Mouse (Mus musculus): Measurements from ENCODE around the gene Mapk8ip1. TPM values are rescaled to one million over a fixed set of nuclear protein-coding genes. Genes with fewer than 3 reads are reported as not detected.

Mapk8ip1 gene
- polyA plus RNA-seq, 1 experiment, result 0.25 TPM

DNA sequence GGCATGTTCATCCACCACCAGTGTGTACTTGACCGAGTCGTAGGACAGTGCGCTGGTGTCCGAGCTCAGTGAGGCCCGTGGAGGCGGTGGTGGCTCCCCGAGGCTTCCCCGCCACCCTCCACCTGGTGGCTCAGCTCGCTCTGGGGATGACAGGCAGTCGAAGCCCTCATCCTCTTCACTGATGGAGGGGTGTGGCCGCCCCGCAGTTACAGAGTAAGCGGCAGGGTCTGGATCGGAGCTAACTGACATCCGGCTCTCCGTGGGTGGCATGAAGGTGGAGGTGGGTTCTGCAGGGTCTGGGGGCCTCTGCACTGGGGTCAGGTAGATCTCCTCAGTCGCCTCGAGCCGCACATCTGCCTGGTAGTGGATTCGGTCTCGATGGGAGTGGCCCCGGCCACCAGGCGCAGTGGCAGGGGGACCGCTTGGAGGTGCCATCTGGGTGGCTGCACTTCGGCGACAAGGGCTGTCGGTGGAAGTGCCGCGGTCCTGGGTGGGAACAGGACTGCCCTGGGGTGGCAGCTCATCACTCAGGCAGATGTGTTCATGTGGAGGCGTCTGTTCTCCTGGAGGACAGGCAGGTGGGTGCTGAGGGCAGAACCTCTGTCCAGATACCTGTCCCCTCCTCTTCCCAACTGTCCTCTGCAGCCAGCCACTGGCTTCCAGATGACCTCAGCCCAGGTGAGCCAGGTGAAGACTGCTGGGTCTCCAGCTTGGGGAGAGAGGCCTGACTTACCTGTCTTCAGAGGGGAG lies 14.1 kb downstream of the Mapk8ip1 start:
- H3K4me1 ChIP-seq (ENCODE audit: control insufficient read depth, insufficient read depth, low read length), result no peaks in the 10 kb centered on the region
- TF ChIP-seq CTCF (IDR thresholded peaks at IDR 0.05; ENCODE audit: low read depth, low read length), result no peak
- no peak for TF ChIP-seq POLR2A (IDR thresholded peaks at IDR 0.05; ENCODE audit: borderline replicate concordance, low read depth, low read length)
- H3K27ac ChIP-seq (ENCODE audit: insufficient read depth, low read depth, low read length), result no peak overlapping the region
- no peak overlapping the region for H3K4me3 ChIP-seq (ENCODE audit: insufficient read depth, low read length)

DNA sequence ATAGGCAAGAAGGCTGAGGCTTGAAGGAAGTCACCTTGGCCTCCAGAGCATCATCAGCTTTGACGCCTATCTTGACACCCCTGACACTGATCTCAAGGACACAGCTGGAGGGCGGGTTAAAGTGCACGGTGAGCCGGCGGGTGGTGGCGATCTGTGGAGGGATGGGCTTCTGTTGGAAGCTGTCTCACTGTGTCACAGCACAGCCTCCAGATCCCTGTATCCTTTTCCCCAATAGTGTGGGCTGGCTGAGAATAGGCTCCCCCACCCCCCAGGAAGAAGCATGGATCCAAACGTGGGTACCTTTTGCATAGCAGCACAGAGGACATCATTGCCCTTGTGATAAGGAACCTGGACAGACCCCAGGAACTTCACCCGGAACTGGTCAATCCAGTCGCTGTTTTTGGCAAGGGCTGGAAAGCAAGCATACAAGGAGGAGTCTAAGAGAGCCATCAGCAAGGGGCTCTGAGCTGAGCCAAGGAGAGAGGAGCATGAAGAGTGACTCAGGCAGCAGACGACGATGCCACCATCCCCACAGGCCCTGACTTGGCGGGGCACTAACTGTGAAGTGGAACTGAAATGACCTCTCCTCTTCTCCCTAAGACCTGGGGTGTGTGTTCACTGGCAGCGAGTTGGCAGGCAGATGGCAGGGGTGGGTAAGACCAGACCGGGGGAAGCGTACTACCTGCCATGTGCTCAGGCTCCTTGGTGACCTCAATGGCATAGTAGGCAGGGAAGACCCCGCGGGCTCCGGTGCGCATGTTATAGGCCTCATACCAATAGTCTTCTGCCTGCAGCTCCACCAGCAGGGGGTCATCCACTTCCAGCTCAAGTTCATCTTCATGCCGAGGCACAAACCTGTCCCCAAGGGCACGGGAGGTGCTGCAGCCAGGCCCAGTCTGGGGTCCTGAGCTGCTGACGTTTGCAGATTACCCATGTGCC lies 15.7 kb downstream of the Mapk8ip1 start:
- peaks cover 3% of the 10 kb centered on the region; the same call in 1 of the 2 replicates for H3K4me1 ChIP-seq (ENCODE audit: control insufficient read depth, insufficient read depth, low read length)
- no peak overlapping the region for H3K4me3 ChIP-seq (ENCODE audit: insufficient read depth, low read length)
- TF ChIP-seq CTCF (IDR thresholded peaks at IDR 0.05; ENCODE audit: low read depth, low read length), result no peak
- TF ChIP-seq POLR2A (IDR thresholded peaks at IDR 0.05; ENCODE audit: borderline replicate concordance, low read depth, low read length), result no peak
- H3K27ac ChIP-seq (ENCODE audit: insufficient read depth, low read depth, low read length), result no peak overlapping the region

DNA sequence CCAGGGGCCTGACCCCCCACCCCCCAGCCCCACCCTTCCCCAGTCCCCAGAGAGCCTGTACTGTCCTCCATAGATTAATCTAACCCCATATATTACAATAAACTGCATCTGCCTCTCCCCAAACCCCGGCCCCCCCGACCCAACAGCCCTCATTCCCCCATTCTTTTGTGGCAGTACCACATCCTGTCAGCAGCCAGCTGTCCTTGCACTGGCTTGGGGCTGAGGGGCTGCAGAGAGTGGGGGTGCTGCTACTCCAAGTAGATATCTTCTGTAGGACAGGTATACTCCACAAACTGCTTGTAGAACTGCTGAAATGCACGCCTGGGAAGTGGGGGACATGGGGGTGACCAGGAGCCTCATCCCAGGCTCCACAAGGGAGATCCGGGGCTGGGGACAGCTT lies 17.0 kb downstream of the Mapk8ip1 start:
- no peak overlapping the region for H3K4me3 ChIP-seq (ENCODE audit: insufficient read depth, low read length)
- H3K27ac ChIP-seq (ENCODE audit: insufficient read depth, low read depth, low read length), result no peak overlapping the region
- TF ChIP-seq CTCF (IDR thresholded peaks at IDR 0.05; ENCODE audit: low read depth, low read length) (no peak), POLR2A (IDR thresholded peaks at IDR 0.05; ENCODE audit: borderline replicate concordance, low read depth, low read length) (no peak)
- peaks cover 15% of the 10 kb centered on the region for H3K4me1 ChIP-seq (ENCODE audit: control insufficient read depth, insufficient read depth, low read length)

DNA sequence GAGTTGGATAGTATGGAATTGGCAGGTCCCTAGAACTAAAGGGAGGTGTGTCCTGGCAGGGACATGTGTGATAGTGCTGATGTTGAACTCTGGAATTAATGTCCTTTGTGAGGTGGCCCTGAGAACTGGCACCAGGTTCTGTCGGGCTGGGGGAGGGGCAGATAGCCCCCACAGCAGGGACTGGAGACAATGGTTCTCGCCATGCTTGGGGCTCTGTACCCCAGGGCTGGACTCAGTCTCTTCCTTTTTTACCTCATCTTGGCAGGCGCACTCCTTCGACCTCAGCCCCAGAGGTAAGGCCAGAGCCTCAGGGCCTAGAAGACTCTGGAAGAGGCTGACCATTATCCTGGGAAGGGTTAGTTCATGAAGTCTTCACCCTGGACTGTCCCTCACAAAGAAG lies 18.3 kb downstream of the Mapk8ip1 start:
- H3K27ac ChIP-seq (ENCODE audit: insufficient read depth, low read depth, low read length), result no peak overlapping the region
- TF ChIP-seq CTCF (IDR thresholded peaks at IDR 0.05; ENCODE audit: low read depth, low read length) (no peak), POLR2A (IDR thresholded peaks at IDR 0.05; ENCODE audit: borderline replicate concordance, low read depth, low read length) (no peak)
- peaks cover 20% of the 10 kb centered on the region for H3K4me1 ChIP-seq (ENCODE audit: control insufficient read depth, insufficient read depth, low read length)
- H3K4me3 ChIP-seq (ENCODE audit: insufficient read depth, low read length), result no peak overlapping the region

DNA sequence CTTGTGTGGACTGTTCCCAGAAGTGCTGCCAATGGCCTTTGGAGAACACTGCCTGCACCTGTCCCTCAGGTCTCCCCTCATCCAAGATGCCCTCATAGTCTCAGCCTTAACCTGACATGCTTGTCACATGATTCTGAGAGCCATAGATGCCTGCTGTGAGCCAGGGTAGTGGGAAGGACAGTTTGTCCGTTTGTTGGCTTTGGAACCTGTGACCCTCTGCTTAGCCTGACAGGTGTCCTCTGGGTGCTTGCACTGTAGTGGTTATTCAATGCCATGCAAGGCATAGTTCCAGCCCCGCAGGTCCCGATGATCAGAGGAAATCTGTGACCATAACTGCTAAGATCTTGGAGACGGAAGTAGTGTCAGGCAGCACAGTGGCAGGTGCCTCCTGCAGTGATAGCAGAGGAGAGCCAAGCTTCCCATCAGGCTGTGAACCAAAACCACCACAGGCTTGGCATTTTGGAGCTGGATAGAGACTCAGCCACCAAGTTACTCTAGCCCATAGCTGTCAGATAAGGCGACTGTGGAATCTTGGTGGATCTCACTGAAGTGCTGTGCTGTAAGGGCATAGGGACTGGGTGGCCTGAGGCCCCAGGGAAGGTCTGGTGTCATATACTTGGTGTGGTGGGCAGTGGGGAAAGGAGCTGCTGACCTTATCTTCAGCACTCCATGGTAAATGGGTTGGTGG lies 19.0 kb downstream of the Mapk8ip1 start, which contains the start of gene 1700029I15Rik:
TSS of gene 1700029I15Rik (plus strand) at position 638 of the 688 bp plus-strand sequence.
- H3K27ac ChIP-seq (ENCODE audit: insufficient read depth, low read depth, low read length), result no peak within 1 kb of the TSS
- TF ChIP-seq POLR2A (IDR thresholded peaks at IDR 0.05; ENCODE audit: borderline replicate concordance, low read depth, low read length) (no peak), CTCF (IDR thresholded peaks at IDR 0.05; ENCODE audit: low read depth, low read length) (no peak)
- peaks cover 20% of the 10 kb centered on the region for H3K4me1 ChIP-seq (ENCODE audit: control insufficient read depth, insufficient read depth, low read length)
- H3K4me3 ChIP-seq (ENCODE audit: insufficient read depth, low read length), result no peak within 1 kb of the TSS

DNA sequence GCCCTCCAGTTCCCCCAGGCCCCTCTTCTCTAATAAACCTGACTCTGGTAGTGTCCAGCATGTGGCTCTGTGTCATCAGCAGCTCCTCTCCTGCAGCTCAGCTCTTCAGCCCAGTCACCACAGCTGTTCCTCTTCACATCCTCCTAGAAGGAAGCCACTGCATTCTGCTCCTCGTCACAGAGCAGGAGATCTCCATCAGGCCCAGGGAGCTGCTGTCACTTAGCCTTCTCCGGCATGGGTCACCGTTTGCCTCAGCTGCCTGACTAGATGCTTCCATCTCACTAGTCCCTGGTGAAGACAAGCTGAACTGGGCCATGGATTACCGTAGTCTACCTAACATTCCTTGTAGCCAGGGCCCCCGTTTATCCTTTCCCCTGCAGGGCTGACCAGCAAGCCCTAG lies 19.9 kb downstream of the Mapk8ip1 start:
- TF ChIP-seq POLR2A (IDR thresholded peaks at IDR 0.05; ENCODE audit: borderline replicate concordance, low read depth, low read length) (no peak), CTCF (IDR thresholded peaks at IDR 0.05; ENCODE audit: low read depth, low read length) (no peak)
- Histone ChIP-seq H3K4me1 (ENCODE audit: control insufficient read depth, insufficient read depth, low read length) (peaks cover 25% of the 10 kb centered on the region), H3K4me3 (ENCODE audit: insufficient read depth, low read length) (no peak overlapping the region), H3K27ac (ENCODE audit: insufficient read depth, low read depth, low read length) (no peak overlapping the region)

DNA sequence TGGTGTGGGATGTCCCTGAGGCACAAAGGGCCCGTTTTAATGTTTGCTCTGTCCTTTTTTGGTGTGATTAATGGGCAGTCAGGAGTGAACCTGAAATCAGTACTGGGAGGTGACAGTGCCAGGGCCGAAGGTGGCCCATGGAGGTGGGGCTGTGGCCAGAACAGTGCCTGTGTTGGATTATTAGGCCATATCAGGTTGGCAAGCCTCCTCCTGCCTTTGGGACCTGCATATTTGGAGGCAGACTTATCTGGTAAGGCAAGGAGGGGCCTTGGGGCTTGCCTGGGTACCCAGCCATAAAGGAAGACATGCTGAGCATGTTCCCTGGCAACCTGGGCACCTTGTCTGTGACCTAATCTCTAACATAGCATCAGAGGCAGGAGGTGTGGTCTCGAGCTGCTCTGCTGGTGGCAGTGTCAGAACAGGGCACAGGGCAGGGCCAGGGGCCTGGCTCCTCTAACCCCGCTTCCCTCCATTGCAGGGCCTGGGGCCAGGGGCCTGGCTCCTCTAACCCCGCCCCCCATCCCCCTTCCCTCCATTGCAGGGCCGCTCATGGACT lies 20.5 kb downstream of the Mapk8ip1 start:
- TF ChIP-seq CTCF (IDR thresholded peaks at IDR 0.05; ENCODE audit: low read depth, low read length) (no peak), POLR2A (IDR thresholded peaks at IDR 0.05; ENCODE audit: borderline replicate concordance, low read depth, low read length) (no peak)
- Histone ChIP-seq H3K4me1 (ENCODE audit: control insufficient read depth, insufficient read depth, low read length) (peaks cover 26% of the 10 kb centered on the region), H3K4me3 (ENCODE audit: insufficient read depth, low read length) (no peak overlapping the region), H3K27ac (ENCODE audit: insufficient read depth, low read depth, low read length) (no peak overlapping the region)

DNA sequence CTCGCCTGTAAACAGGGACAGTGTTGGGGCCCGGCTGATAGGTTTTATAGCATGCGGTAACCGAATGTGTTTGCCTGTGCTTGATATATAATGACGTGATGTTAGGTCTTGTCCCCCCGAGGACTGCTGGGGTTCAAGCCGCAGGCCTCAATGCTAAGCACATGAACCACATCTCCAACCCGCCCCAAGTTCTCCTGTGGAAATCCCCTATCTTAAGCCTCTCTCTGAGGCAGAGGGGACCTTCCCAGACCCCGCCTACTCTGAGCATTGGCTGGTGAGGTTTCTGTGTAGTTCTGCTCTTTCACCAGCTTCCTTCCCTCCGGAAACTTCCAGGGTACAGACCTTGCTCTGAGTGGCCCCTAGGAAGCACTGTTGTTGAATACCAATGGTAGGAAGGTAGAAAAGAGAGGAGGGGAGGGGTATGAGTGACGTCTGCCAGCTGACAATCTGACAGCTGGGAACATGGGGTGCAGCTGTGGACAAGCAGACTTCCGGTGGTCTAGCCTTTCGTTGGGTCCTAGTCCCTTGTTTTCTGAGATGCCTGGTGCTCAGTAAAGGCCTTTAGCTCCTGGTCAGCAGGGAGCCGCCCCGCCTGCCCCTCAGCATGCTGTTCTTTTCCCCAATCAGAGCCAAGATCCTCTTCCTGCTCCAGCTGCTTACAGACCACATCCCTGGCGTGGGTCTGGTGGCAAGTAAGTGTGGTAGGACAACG lies 21.1 kb downstream of the Mapk8ip1 start:
- Histone ChIP-seq H3K4me1 (ENCODE audit: control insufficient read depth, insufficient read depth, low read length) (peaks cover 26% of the 10 kb centered on the region), H3K27ac (ENCODE audit: insufficient read depth, low read depth, low read length) (peak overlapping the region; percentile 27), H3K4me3 (ENCODE audit: insufficient read depth, low read length) (no peak overlapping the region)
- TF ChIP-seq CTCF (IDR thresholded peaks at IDR 0.05; ENCODE audit: low read depth, low read length), result no peak
- TF ChIP-seq POLR2A (IDR thresholded peaks at IDR 0.05; ENCODE audit: borderline replicate concordance, low read depth, low read length), result no peak

DNA sequence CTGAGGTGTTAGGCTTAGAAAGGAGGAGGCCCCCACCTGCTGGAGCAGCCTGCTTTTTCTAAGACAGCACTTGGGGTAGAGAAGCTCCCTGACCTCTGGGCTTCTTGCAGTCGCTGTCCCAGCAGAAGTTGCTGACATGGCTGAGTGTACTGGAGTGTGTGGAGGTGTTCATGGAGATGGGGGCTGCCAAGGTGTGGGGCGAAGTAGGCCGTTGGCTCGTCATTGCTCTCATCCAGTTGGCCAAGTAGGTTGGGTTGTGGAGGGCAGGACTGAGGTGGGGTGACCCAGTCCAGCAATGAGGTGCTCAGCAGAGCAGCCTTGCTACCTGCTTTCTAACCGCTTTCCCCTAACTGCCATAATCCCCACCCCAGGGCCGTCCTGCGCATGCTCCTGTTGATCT lies 23.7 kb downstream of the Mapk8ip1 start:
- Histone ChIP-seq H3K4me3 (ENCODE audit: insufficient read depth, low read length) (no peak overlapping the region), H3K4me1 (ENCODE audit: control insufficient read depth, insufficient read depth, low read length) (peaks cover 28% of the 10 kb centered on the region), H3K27ac (ENCODE audit: insufficient read depth, low read depth, low read length) (no peak overlapping the region)
- TF ChIP-seq POLR2A (IDR thresholded peaks at IDR 0.05; ENCODE audit: borderline replicate concordance, low read depth, low read length) (no peak), CTCF (IDR thresholded peaks at IDR 0.05; ENCODE audit: low read depth, low read length) (no peak)
